Mouse (Mus musculus) brain, adult 2 months (tissue): ENCODE results near the gene Xrcc5.
A peak's percentile ranks its signal among the peaks of the same experiment; 100 is the strongest.

Experiments used
- DNase-seq: peaks from one replicate; pipeline ENCODE4 v3.0.0; 2011; ENCODE audit warnings: low read depth, low spot score

Xrcc5 gene

GRCm38 (mm10) chr1:72307317-72307798 lies at the start of gene Xrcc5:
Xrcc5 (plus strand) TSS chr1:72307421.
- peak; percentile 99 for DNase-seq

- no peak for DNase-seq
These were observed 44.1 kb upstream of the Xrcc5 start for GRCm38 (mm10) chr1:72263099-72263498.

GRCm38 (mm10) chr1:72278085-72278484 lies 29.1 kb upstream of the Xrcc5 start:
- DNase-seq = peak; percentile 65

- no peak for DNase-seq
These were observed 24.6 kb upstream of the Xrcc5 start for GRCm38 (mm10) chr1:72282604-72283003.

- DNase-seq = peak; percentile 97
These were observed 23.2 kb upstream of the Xrcc5 start, which contains the start of the genes Pecr and Tmem169 for GRCm38 (mm10) chr1:72283992-72284485. Pecr (minus strand) TSS chr1:72284314. Tmem169 (plus strand) TSS chr1:72284369.

DNA sequence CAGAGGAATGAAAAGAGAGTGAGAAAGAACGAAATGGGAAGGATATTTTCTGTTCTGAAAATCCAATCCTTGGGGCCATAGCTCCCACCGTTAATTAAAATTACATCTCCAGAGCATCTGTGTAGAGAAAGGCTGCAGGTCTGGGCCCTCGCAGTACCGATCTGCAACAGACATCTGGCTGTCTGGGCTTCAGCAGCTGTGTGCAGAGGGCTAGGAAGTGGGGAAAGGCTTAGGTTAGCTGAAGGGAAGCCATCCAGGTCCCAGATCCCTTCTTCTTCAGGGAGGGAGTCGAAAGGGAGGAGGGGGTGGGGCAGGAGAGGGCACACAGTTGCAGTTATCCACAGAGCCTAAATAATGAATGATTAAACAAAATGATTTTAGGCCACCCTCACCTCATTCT lies 22.7 kb upstream of the Xrcc5 start:
- DNase-seq = peak; percentile 61

GRCm38 (mm10) chr1:72286904-72287303 lies 20.3 kb upstream of the Xrcc5 start:
- peak; percentile 34 for DNase-seq

DNA sequence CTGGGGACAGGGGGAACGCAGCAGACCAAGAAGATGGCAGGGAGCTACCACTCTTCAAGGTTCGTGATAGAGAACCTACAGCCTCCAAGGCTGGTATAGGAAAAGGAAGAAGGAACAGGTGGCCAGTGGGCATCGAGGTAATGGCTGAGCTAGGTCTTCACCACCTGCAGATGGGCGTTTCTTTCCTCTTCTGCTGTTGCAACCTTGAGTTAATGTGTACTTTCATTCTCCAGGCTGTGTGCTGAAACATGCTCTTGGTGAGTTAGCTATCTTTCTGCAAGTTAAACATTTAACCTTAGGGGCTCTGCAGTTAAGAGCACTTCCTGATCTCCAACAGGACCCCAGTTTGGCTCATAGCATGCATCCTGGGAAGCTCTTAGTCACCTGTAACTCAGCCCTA lies 19.3 kb upstream of the Xrcc5 start:
- DNase-seq = no peak

DNA sequence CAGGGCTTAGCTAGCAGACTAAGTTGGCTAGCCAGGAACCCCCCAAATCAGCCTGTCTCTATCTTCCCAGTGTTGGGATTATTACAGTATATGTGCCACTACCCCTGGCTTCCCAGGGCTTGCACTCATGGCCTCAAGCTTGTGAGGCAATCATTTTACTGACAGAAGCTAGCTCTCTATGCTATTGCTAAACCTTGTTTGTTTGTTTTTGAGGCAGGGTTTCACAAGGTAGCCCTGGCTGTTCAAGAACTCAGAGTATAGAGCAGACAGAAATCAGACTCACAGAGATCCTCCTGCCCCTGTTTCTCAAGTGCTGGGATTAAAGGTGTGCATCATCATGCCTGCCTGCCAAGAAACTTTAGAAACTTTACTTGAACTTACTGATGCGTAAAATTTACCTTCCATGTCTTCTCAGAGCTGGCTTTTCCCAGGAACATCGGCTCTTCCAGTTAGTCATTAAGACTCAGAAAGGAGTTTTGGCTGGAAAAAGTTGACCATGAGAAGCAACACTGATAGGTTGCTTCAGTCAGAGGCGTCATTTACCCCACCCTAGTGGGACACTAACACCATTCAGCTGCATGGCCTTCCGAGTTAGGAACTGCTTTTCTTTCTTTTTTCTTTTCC lies 18.6 kb upstream of the Xrcc5 start:
- DNase-seq = no peak

DNA sequence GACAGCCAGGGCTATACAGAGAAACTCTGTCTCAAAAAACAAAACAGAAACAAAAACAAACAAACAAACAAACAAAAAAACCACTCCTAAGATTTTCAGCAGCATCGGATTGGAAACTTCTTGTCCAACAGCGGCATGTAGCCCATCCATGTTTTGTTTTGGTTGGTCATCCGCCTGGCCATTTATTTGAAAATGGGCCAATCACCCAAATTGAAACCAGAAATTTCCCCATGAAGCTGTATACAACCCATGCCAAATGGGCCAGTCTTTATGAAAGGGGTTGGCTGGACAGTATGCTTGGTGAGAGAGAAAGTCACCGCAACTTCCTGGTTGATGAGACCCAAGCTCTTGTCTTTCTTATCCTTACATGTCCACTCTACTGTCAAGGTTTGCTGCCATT lies 16.3 kb upstream of the Xrcc5 start:
- DNase-seq = no peak

GRCm38 (mm10) chr1:72291421-72291820 lies 15.8 kb upstream of the Xrcc5 start:
- no peak for DNase-seq

- DNase-seq = no peak
These were observed 15.3 kb upstream of the Xrcc5 start for GRCm38 (mm10) chr1:72291925-72292324.

DNA sequence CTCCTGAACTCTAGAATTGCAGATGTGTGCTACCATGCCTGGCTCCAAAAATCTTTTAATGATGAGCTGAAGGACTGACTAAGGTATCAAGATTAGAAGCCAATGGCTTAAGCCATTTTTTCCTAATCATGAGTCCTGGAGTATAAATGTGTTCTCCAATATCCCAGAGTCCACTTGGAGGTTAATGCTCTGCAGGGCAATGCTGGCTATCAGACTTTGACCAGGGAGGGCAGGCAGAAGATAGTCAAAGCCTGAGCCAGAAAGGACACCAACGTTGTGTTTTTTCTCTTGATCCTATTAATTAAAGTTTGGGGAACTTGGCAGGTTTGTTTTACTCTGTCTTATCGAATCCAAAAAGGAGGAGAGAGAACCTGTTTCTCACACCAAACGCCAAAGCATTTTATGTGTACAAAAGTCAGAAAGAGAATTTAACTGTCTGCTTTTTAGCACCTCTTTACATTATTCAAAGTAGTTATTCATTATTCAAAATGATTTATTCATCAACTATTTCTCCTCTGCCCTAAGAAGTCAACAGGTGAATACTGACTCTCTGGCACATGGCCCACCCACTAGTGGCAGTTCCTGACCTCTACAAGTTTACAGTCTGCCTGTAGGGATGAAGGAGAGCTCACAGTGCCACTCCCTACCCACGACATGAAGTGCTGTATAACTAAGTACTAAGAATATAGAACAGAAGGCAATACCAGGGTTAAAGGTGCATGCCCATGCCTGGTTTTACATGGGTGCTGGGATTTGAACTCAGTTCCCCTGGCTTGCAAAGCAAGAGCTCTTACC lies 13.2 kb upstream of the Xrcc5 start:
- DNase-seq = no peak

DNA sequence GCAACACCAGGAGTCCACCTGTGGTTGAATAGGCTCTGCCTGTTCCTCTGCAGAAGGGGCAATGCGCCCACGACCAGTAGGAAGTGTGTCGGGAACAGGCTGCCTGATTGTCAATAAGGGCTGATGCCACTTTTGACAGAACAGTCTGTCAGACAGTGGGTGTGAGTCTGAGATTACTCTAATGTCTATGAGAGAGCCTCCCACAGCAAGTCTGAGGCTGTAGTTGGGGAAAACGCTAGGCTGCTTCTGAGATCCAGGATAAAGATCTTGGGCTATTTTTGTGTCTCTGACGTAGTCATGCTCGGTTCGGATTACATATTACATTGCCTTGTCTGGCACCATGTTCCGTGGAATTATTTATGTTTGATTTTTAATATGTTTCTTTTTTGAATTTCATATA lies 11.5 kb upstream of the Xrcc5 start:
- DNase-seq = peak; percentile 67

DNA sequence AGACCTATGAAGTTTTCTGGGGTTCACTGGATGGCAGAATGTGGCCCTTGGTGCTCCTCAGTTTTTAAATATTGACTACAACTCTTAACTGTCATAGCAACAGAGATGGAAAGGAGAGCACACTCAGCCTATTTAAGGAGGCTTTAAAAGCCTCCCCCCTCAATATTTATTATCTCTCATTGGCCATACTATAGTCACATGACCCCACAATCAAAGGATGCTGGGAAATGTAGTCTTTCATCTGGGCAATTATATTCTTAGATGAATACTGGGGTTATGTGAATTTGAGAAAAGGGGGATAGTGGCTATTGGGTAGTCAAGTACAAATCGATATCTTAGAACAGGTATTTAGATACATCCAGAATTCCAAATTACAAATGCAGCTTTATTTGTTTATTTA lies 5.4 kb upstream of the Xrcc5 start:
- DNase-seq = peak; percentile 21

DNA sequence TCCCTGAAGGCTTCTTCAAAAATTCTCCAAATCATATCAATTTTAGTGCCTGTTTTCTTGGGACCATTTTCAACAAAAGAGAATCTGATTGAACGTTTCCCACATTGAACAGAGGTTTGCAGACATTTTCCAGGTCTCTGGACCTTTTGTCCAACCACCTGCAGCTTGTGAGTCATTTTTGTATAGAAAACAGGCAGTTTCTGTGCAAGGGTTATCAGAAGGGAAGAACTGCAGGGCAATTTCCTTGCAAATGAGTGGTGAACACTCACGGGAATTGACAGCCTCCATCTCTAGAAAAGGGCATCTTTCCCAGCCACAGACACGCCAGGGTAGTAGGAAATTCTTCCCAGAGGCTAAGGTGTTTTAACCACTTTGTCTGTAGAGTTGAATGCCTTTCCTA lies 980 bp upstream of the Xrcc5 start:
- DNase-seq = no peak

DNA sequence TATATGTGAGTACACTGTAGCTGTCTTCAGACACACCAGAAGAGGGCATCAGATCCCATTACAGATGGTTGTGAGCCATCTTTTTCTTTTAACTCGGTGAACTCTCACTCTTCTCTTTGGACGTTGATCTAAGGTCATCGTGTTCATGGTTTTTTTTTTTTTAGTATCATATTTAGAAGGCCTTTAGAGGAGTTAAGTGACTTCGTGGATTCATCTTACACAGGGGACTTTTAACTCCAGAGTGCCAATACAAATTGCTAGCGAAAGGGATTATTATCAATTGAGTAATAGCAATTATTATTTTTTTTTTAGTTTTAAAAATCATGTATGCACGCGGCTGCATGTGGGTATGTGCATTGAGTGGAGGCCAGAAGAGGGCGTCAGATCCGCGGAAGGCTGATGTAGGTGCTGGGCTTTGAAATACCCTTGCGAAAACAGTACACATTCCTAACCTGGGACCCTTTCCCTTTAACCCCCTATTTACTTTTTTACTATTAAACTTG lies 491 bp upstream of the Xrcc5 start:
- DNase-seq = peak; percentile 73

DNA sequence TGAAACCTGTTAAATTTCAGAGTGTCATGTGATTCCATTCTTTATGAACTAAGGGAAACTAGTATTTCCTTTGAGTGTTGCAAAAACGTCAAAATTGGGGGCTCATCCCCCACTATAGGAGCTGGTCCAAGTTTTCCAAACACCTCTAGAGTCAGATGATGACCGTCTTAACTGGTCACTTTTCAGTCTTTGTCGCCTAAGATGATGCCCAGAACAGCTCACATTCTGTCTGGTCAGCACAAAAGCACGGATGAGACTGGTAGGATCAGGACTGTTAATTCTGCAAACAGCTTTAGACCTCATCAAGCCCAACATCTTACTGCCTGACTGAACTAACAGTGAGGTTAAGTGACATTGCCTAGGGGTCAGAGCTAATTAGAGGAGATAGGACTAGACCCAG lies 1.7 kb downstream of the Xrcc5 start:
- no peak for DNase-seq

DNA sequence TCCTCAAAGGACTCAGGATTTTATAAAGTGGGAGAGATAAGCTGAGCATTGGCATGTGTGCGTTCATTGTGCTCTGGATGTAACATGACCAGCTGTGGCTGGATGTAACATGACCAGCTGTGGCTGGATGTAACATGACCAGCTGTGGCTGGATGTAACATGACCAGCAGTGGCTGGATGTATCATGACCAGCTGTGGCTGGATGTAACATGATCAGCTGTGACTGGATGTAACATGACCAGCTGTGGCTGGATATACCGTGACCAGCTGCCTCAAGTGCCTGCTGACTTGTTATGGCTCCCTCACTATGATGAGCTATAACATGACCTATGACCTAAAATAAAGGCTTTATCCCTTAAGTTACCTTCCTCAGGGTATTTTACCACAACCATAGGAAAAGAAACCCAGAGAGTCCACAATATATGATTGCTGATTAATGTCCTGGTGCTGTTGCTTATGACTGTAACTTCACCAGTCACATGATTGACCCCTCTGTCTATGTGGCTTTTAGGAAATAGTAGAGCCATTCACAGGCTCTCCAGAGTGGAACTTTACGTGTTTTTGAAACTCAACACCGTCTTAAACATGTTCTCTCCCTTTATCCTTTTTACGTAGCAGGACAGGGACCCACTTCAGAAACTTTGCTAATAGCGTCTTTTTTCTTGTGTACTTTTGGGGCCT lies 2.7 kb downstream of the Xrcc5 start:
- DNase-seq = no peak

GRCm38 (mm10) chr1:72312701-72313398 lies 5.6 kb downstream of the Xrcc5 start:
- DNase-seq = no peak

- DNase-seq = peak; percentile 51
These were observed 6.3 kb downstream of the Xrcc5 start for GRCm38 (mm10) chr1:72313399-72314039.
